Mouse (Mus musculus): ENCODE results near the gene Vgll4. TPM values are rescaled to one million over a fixed set of nuclear protein-coding genes. Genes with fewer than 3 reads are reported as not detected.
A peak's percentile ranks its signal among the peaks of the same experiment; 100 is the strongest.

The Vgll4 gene
- polyA plus RNA-seq, 2 experiments, result 70.1 to 103 TPM

- H3K27ac ChIP-seq (replicated peaks; ENCODE audit: low read depth, low read length), result no peak overlapping the region
- peaks cover 24% of the 10 kb centered on the region for H3K4me1 ChIP-seq (ENCODE audit: control insufficient read depth, insufficient read depth, low read length)
- H3K4me3 ChIP-seq (replicated peaks; ENCODE audit: low read length), result no peak overlapping the region
- H3K4me2 ChIP-seq (replicated peaks; ENCODE audit: low read depth, low read length, severe bottlenecking), result no peak overlapping the region
- no peaks in the 10 kb centered on the region for H3K36me3 ChIP-seq (ENCODE audit: control insufficient read depth, insufficient read depth, low read length)
- no peak for ATAC-seq (ENCODE audit: low FRiP score, low read depth)
- no peak for TF ChIP-seq POLR2A (IDR thresholded peaks at IDR 0.05; ENCODE audit: borderline replicate concordance, extremely low read depth, insufficient read depth, insufficient read length)
- WGBS, result 50% methylated on average over 3 of the region's 3 CpGs
- no peak overlapping the region for H3K9ac ChIP-seq (ENCODE audit: low read depth, low read length, severe bottlenecking)
- H3K9me3 ChIP-seq (ENCODE audit: control insufficient read depth, low read length), result no peaks in the 10 kb centered on the region
- DNase-seq (ENCODE audit: low spot score), result no peak
- no peaks in the 10 kb centered on the region for H3K27me3 ChIP-seq (ENCODE audit: control insufficient read depth, insufficient read depth, low read length)
These were observed 34.4 kb downstream of the Vgll4 start for GRCm38 (mm10) chr6:114935362-114935761.

GRCm38 (mm10) chr6:114934045-114934444 is 35.7 kb downstream of the Vgll4 start:
- Histone ChIP-seq H3K4me3 (replicated peaks; ENCODE audit: low read length) (no peak overlapping the region), H3K27me3 (ENCODE audit: control insufficient read depth, insufficient read depth, low read length) (no peaks in the 10 kb centered on the region), H3K4me2 (replicated peaks; ENCODE audit: low read depth, low read length, severe bottlenecking) (no peak overlapping the region), H3K4me1 (ENCODE audit: control insufficient read depth, insufficient read depth, low read length) (peaks cover 33% of the 10 kb centered on the region), H3K36me3 (ENCODE audit: control insufficient read depth, insufficient read depth, low read length) (no peaks in the 10 kb centered on the region), H3K9me3 (ENCODE audit: control insufficient read depth, low read length) (no peaks in the 10 kb centered on the region), H3K9ac (ENCODE audit: low read depth, low read length, severe bottlenecking) (no peak overlapping the region), H3K27ac (replicated peaks; ENCODE audit: low read depth, low read length) (no peak overlapping the region)
- DNase-seq (ENCODE audit: low spot score), result no peak
- WGBS, result 69% methylated on average over 11 of the region's 11 CpGs
- no peak for ATAC-seq (ENCODE audit: low FRiP score, low read depth)
- TF ChIP-seq POLR2A (IDR thresholded peaks at IDR 0.05; ENCODE audit: borderline replicate concordance, extremely low read depth, insufficient read depth, insufficient read length), result no peak

GRCm38 (mm10) chr6:114932991-114933392 is 36.8 kb downstream of the Vgll4 start:
- no peaks in the 10 kb centered on the region for H3K27me3 ChIP-seq (ENCODE audit: control insufficient read depth, insufficient read depth, low read length)
- no peak for ATAC-seq (ENCODE audit: low FRiP score, low read depth)
- H3K27ac ChIP-seq (replicated peaks; ENCODE audit: low read depth, low read length), result no peak overlapping the region
- 90% methylated on average over 3 of the region's 3 CpGs for WGBS
- H3K4me1 ChIP-seq (ENCODE audit: control insufficient read depth, insufficient read depth, low read length), result peaks cover 33% of the 10 kb centered on the region
- no peak overlapping the region for H3K4me2 ChIP-seq (replicated peaks; ENCODE audit: low read depth, low read length, severe bottlenecking)
- no peak overlapping the region for H3K4me3 ChIP-seq (replicated peaks; ENCODE audit: low read length)
- H3K9ac ChIP-seq (ENCODE audit: low read depth, low read length, severe bottlenecking), result no peak overlapping the region
- TF ChIP-seq POLR2A (IDR thresholded peaks at IDR 0.05; ENCODE audit: borderline replicate concordance, extremely low read depth, insufficient read depth, insufficient read length), result no peak
- DNase-seq (ENCODE audit: low spot score), result no peak
- H3K36me3 ChIP-seq (ENCODE audit: control insufficient read depth, insufficient read depth, low read length), result no peaks in the 10 kb centered on the region
- H3K9me3 ChIP-seq (ENCODE audit: control insufficient read depth, low read length), result no peaks in the 10 kb centered on the region

- H3K4me3 ChIP-seq (replicated peaks; ENCODE audit: low read length), result no peak overlapping the region
- peak; percentile 56 for DNase-seq (ENCODE audit: low spot score)
- peak overlapping the region; percentile 41; the same call in 1 of the 2 replicates for H3K4me2 ChIP-seq (replicated peaks; ENCODE audit: low read depth, low read length, severe bottlenecking)
- H3K27me3 ChIP-seq (ENCODE audit: control insufficient read depth, insufficient read depth, low read length), result no peaks in the 10 kb centered on the region
- H3K27ac ChIP-seq (replicated peaks; ENCODE audit: low read depth, low read length), result peak overlapping the region; percentile 64
- peak overlapping the region; percentile 9; the same call in 1 of the 2 replicates for H3K9ac ChIP-seq (ENCODE audit: low read depth, low read length, severe bottlenecking)
- no peaks in the 10 kb centered on the region for H3K9me3 ChIP-seq (ENCODE audit: control insufficient read depth, low read length)
- WGBS, result 25% methylated on average over 5 of the region's 5 CpGs
- ATAC-seq (ENCODE audit: low FRiP score, low read depth), result no peak
- TF ChIP-seq POLR2A (IDR thresholded peaks at IDR 0.05; ENCODE audit: borderline replicate concordance, extremely low read depth, insufficient read depth, insufficient read length), result no peak
- H3K36me3 ChIP-seq (ENCODE audit: control insufficient read depth, insufficient read depth, low read length), result no peaks in the 10 kb centered on the region
- peaks cover 33% of the 10 kb centered on the region for H3K4me1 ChIP-seq (ENCODE audit: control insufficient read depth, insufficient read depth, low read length)
These were observed 37.7 kb downstream of the Vgll4 start for GRCm38 (mm10) chr6:114932116-114932500.

- peak overlapping the region; percentile 64 for H3K27ac ChIP-seq (replicated peaks; ENCODE audit: low read depth, low read length)
- H3K4me1 ChIP-seq (ENCODE audit: control insufficient read depth, insufficient read depth, low read length), result peaks cover 33% of the 10 kb centered on the region
- no peaks in the 10 kb centered on the region for H3K9me3 ChIP-seq (ENCODE audit: control insufficient read depth, low read length)
- H3K9ac ChIP-seq (ENCODE audit: low read depth, low read length, severe bottlenecking), result peak overlapping the region; percentile 9; the same call in 1 of the 2 replicates
- DNase-seq (ENCODE audit: low spot score), result peak; percentile 67
- H3K4me2 ChIP-seq (replicated peaks; ENCODE audit: low read depth, low read length, severe bottlenecking), result peak overlapping the region; percentile 41
- H3K4me3 ChIP-seq (replicated peaks; ENCODE audit: low read length), result no peak overlapping the region
- ATAC-seq (ENCODE audit: low FRiP score, low read depth), result 0 out of 2 replicates have a peak, but pooled peaks have one; percentile 5
- WGBS, result 25% methylated on average over 28 of the region's 28 CpGs
- no peak for TF ChIP-seq POLR2A (IDR thresholded peaks at IDR 0.05; ENCODE audit: borderline replicate concordance, extremely low read depth, insufficient read depth, insufficient read length)
- H3K27me3 ChIP-seq (ENCODE audit: control insufficient read depth, insufficient read depth, low read length), result no peaks in the 10 kb centered on the region
- no peaks in the 10 kb centered on the region for H3K36me3 ChIP-seq (ENCODE audit: control insufficient read depth, insufficient read depth, low read length)
These were observed 38.3 kb downstream of the Vgll4 start for GRCm38 (mm10) chr6:114931212-114932115.

Data from limb, embryonic 14.5 days (tissue).